Mouse (Mus musculus): ENCODE measurements at regions not wholly inside any gene's neighbourhood (a gene's known extent, or its start where the extent isn't known, plus 50 kb on each side); places are given as distances from the start of the nearest gene placed in this dataset.

- DNase-seq = peak in 1 of 2 experiments; percentile 21
These were observed 309.8 kb downstream of the Cmpk2 start for GRCm38 (mm10) chr12:26778796-26779195.

GRCm38 (mm10) chr12:26776986-26777385, 308.0 kb downstream of the Cmpk2 start:
- DNase-seq = no peak

GRCm38 (mm10) chr12:26774016-26774415, 305.0 kb downstream of the Cmpk2 start:
- no peak for DNase-seq

GRCm38 (mm10) chr12:26770753-26771583, 302.0 kb downstream of the Cmpk2 start:
- DNase-seq = no peak

- DNase-seq = no peak
These were observed 298.5 kb downstream of the Cmpk2 start for GRCm38 (mm10) chr12:26767551-26767950.

- DNase-seq = no peak
These were observed 289.8 kb downstream of the Cmpk2 start for GRCm38 (mm10) chr12:26758657-26759325.

GRCm38 (mm10) chr12:26756284-26756683, 287.3 kb downstream of the Cmpk2 start:
- no peak for DNase-seq

- DNase-seq = no peak
These were observed 285.6 kb downstream of the Cmpk2 start for GRCm38 (mm10) chr12:26754611-26755010.

GRCm38 (mm10) chr12:26734558-26734897, 265.5 kb downstream of the Cmpk2 start:
- no peak for DNase-seq

GRCm38 (mm10) chr12:26733822-26734557, 265.0 kb downstream of the Cmpk2 start:
- DNase-seq = no peak

- no peak for DNase-seq
These were observed 254.4 kb downstream of the Cmpk2 start for GRCm38 (mm10) chr12:26723399-26723798.

GRCm38 (mm10) chr12:26698838-26699237, 229.8 kb downstream of the Cmpk2 start:
- DNase-seq = no peak

- no peak for DNase-seq
These were observed 219.0 kb downstream of the Cmpk2 start for GRCm38 (mm10) chr12:26688048-26688447.

- DNase-seq = no peak
These were observed 211.6 kb downstream of the Cmpk2 start for GRCm38 (mm10) chr12:26680568-26680947.

- no peak for DNase-seq
These were observed 211.0 kb downstream of the Cmpk2 start for GRCm38 (mm10) chr12:26679887-26680567.

- DNase-seq = no peak
These were observed 196.5 kb downstream of the Cmpk2 start for GRCm38 (mm10) chr12:26665466-26665865.

- no peak for DNase-seq
These were observed 185.2 kb downstream of the Cmpk2 start for GRCm38 (mm10) chr12:26654251-26654650.

- DNase-seq = no peak
These were observed 184.8 kb downstream of the Cmpk2 start for GRCm38 (mm10) chr12:26653781-26654180.

GRCm38 (mm10) chr12:26646141-26646540, 177.1 kb downstream of the Cmpk2 start:
- no peak for DNase-seq

- no peak for DNase-seq
These were observed 166.7 kb downstream of the Cmpk2 start for GRCm38 (mm10) chr12:26635665-26636241.

- no peak for DNase-seq
These were observed 166.2 kb downstream of the Cmpk2 start for GRCm38 (mm10) chr12:26635253-26635652.

GRCm38 (mm10) chr12:26631795-26632122, 162.8 kb downstream of the Cmpk2 start:
- DNase-seq = no peak
